Mouse (Mus musculus): ENCODE data around the gene Gm39115. TPM values are rescaled to one million over a fixed set of nuclear protein-coding genes. Genes with fewer than 3 reads are reported as not detected.
"Not testable (repeated sequence)": the region's sequence is repeated elsewhere in the genome, so short reads cannot be mapped to it uniquely, and the experiment has no call there.

Gene Gm39115
- polyA plus RNA-seq, 1 experiment from 2014 or later, result not detected

GRCm38 (mm10) chr7:142144507-142144906, 8.7 kb upstream of the Gm39115 start, which contains the start of gene Gm45337:
Gene Gm45337, minus strand, starts transcription at chr7:142144607.
- no peaks in the 10 kb centered on the region for H3K36me3 ChIP-seq (ENCODE audit: poor library complexity, severe bottlenecking)
- WGBS, result 77% methylated on average over 1 of the region's 1 CpGs
- H3K27me3 ChIP-seq, result no peaks in the 10 kb centered on the region
- H3K4me2 ChIP-seq, result no peak within 1 kb of the TSS
- no peak for ATAC-seq
- H3K9me3 ChIP-seq (replicated peaks), result no peaks in the 10 kb centered on the region
- H3K4me3 ChIP-seq, result no peak within 1 kb of the TSS
- H3K4me1 ChIP-seq, result no peaks in the 10 kb centered on the region
- no peak within 1 kb of the TSS for H3K9ac ChIP-seq
- H3K27ac ChIP-seq, result no peak within 1 kb of the TSS

GRCm38 (mm10) chr7:142143506-142144010, 7.7 kb upstream of the Gm39115 start:
- 64% methylated on average over 1 of the region's 1 CpGs for WGBS
- not testable (repeated sequence) for H3K27me3 ChIP-seq; H3K36me3 ChIP-seq (ENCODE audit: poor library complexity, severe bottlenecking); ATAC-seq; H3K4me3 ChIP-seq; H3K9me3 ChIP-seq (replicated peaks); H3K4me2 ChIP-seq; H3K4me1 ChIP-seq; H3K9ac ChIP-seq; H3K27ac ChIP-seq

- no peaks in the 10 kb centered on the region for H3K9me3 ChIP-seq (replicated peaks)
- H3K4me2 ChIP-seq, result no peak overlapping the region
- no peak overlapping the region for H3K27ac ChIP-seq
- no peaks in the 10 kb centered on the region for H3K4me1 ChIP-seq
- no peak for ATAC-seq
- H3K36me3 ChIP-seq (ENCODE audit: poor library complexity, severe bottlenecking), result no peaks in the 10 kb centered on the region
- no peaks in the 10 kb centered on the region for H3K27me3 ChIP-seq
- H3K4me3 ChIP-seq, result no peak overlapping the region
- H3K9ac ChIP-seq, result no peak overlapping the region
- WGBS, result 35% methylated on average over 1 of the region's 1 CpGs
These were observed 4.9 kb upstream of the Gm39115 start for GRCm38 (mm10) chr7:142140696-142141095.

GRCm38 (mm10) chr7:142134206-142134995, 1.4 kb downstream of the Gm39115 start:
- Histone ChIP-seq H3K4me2 (no peak overlapping the region), H3K27ac (no peak overlapping the region), H3K4me1 (no peaks in the 10 kb centered on the region), H3K9ac (no peak overlapping the region), H3K27me3 (no peaks in the 10 kb centered on the region), H3K9me3 (replicated peaks) (no peaks in the 10 kb centered on the region), H3K36me3 (ENCODE audit: poor library complexity, severe bottlenecking) (no peaks in the 10 kb centered on the region), H3K4me3 (no peak overlapping the region)
- WGBS, result 62% methylated on average over 4 of the region's 4 CpGs
- no peak for ATAC-seq

GRCm38 (mm10) chr7:142128843-142129242, 7.0 kb downstream of the Gm39115 start:
- WGBS, result 67% methylated on average over 4 of the region's 4 CpGs
- H3K27me3 ChIP-seq, result no peaks in the 10 kb centered on the region
- no peaks in the 10 kb centered on the region for H3K9me3 ChIP-seq (replicated peaks)

GRCm38 (mm10) chr7:142120629-142121028, 15.2 kb downstream of the Gm39115 start, which contains the start of gene Gm45618:
Gene Gm45618, minus strand, starts transcription at chr7:142120729.
- H3K27ac ChIP-seq; H3K4me2 ChIP-seq; H3K4me3 ChIP-seq; H3K36me3 ChIP-seq (ENCODE audit: poor library complexity, severe bottlenecking); H3K9ac ChIP-seq; ATAC-seq; H3K4me1 ChIP-seq; H3K9me3 ChIP-seq (replicated peaks); H3K27me3 ChIP-seq: not testable (repeated sequence)
- WGBS, result 89% methylated on average over 1 of the region's 1 CpGs

More at GRCm38 (mm10) chr7:142128843-142129242, 7.0 kb downstream of the Gm39115 start:
- Histone ChIP-seq H3K27ac (no peak overlapping the region), H3K9ac (no peak overlapping the region), H3K4me1 (no peaks in the 10 kb centered on the region), H3K4me3 (no peak overlapping the region), H3K4me2 (no peak overlapping the region), H3K36me3 (ENCODE audit: poor library complexity, severe bottlenecking) (no peaks in the 10 kb centered on the region)
- no peak for ATAC-seq

GRCm38 (mm10) chr7:142119632-142120031, 16.2 kb downstream of the Gm39115 start:
- WGBS, result 18% methylated on average over 5 of the region's 5 CpGs
- H3K27me3 ChIP-seq, result no peaks in the 10 kb centered on the region
- H3K4me2 ChIP-seq, result no peak overlapping the region
- H3K4me1 ChIP-seq, result no peaks in the 10 kb centered on the region
- H3K9ac ChIP-seq, result no peak overlapping the region
- H3K36me3 ChIP-seq (ENCODE audit: poor library complexity, severe bottlenecking), result no peaks in the 10 kb centered on the region
- H3K9me3 ChIP-seq (replicated peaks), result no peaks in the 10 kb centered on the region
- no peak overlapping the region for H3K27ac ChIP-seq
- H3K4me3 ChIP-seq, result no peak overlapping the region
- no peak for ATAC-seq

GRCm38 (mm10) chr7:142104747-142105146, 31.1 kb downstream of the Gm39115 start:
- ATAC-seq, result no peak
- H3K27me3 ChIP-seq, result no peaks in the 10 kb centered on the region
- no peak overlapping the region for H3K27ac ChIP-seq
- no peaks in the 10 kb centered on the region for H3K4me1 ChIP-seq
- 59% methylated on average over 5 of the region's 5 CpGs for WGBS
- H3K36me3 ChIP-seq (ENCODE audit: poor library complexity, severe bottlenecking), result no peaks in the 10 kb centered on the region
- no peak overlapping the region for H3K4me3 ChIP-seq
- H3K9ac ChIP-seq, result no peak overlapping the region
- no peaks in the 10 kb centered on the region for H3K9me3 ChIP-seq (replicated peaks)
- H3K4me2 ChIP-seq, result no peak overlapping the region

- H3K4me3 ChIP-seq, result no peak overlapping the region
- WGBS, result 10% methylated on average over 9 of the region's 9 CpGs
- peak; percentile 63 for ATAC-seq
- no peak overlapping the region; the same call in 1 of the 2 replicates for H3K9ac ChIP-seq
- H3K27me3 ChIP-seq, result peaks cover 16% of the 10 kb centered on the region
- H3K9me3 ChIP-seq (replicated peaks), result no peaks in the 10 kb centered on the region
- H3K4me1 ChIP-seq, result peaks cover 33% of the 10 kb centered on the region
- no peak overlapping the region for H3K27ac ChIP-seq
- H3K4me2 ChIP-seq, result peak overlapping the region; percentile 36; the same call in 1 of the 2 replicates
- no peaks in the 10 kb centered on the region for H3K36me3 ChIP-seq (ENCODE audit: poor library complexity, severe bottlenecking)
These were observed 38.1 kb downstream of the Gm39115 start for GRCm38 (mm10) chr7:142097776-142098175.

GRCm38 (mm10) chr7:142096701-142097100, 39.1 kb downstream of the Gm39115 start:
- Histone ChIP-seq H3K9me3 (replicated peaks) (no peaks in the 10 kb centered on the region), H3K9ac (no peak overlapping the region), H3K27me3 (peaks cover 16% of the 10 kb centered on the region), H3K27ac (no peak overlapping the region), H3K4me3 (0 out of 2 replicates have a peak overlapping the region, but pooled peaks have one; percentile 88), H3K4me1 (peaks cover 44% of the 10 kb centered on the region), H3K36me3 (ENCODE audit: poor library complexity, severe bottlenecking) (no peaks in the 10 kb centered on the region), H3K4me2 (no peak overlapping the region)
- no peak for ATAC-seq
- 74% methylated on average over 4 of the region's 4 CpGs for WGBS

- Histone ChIP-seq H3K27ac (peak within 1 kb of the TSS; percentile 92), H3K4me1 (peaks cover 58% of the 10 kb centered on the region), H3K4me2 (peak within 1 kb of the TSS; percentile 91), H3K36me3 (ENCODE audit: poor library complexity, severe bottlenecking) (no peaks in the 10 kb centered on the region), H3K9me3 (replicated peaks) (no peaks in the 10 kb centered on the region), H3K4me3 (peak within 1 kb of the TSS; percentile 88), H3K9ac (peak within 1 kb of the TSS; percentile 97), H3K27me3 (peaks cover 16% of the 10 kb centered on the region)
- peak; percentile 87 for ATAC-seq
- 1% methylated on average over 49 of the region's 63 CpGs for WGBS
These were observed 40.5 kb downstream of the Gm39115 start, which contains the start of gene Dusp8 for GRCm38 (mm10) chr7:142095183-142095931. Gene Dusp8, minus strand, starts transcription at chr7:142095843.
